Mouse (Mus musculus) lung, adult 2 months (tissue): ENCODE results near the gene Higd1c. TPM values are rescaled to one million over a fixed set of nuclear protein-coding genes. Genes with fewer than 3 reads are reported as not detected.
"Not testable (repeated sequence)": the region's sequence is repeated elsewhere in the genome, so short reads cannot be mapped to it uniquely, and the experiment has no call there.

Source experiments
- DNase-seq: peaks from one replicate; pipeline ENCODE4 v3.0.0; 2022
- H3K4me1 ChIP-seq: fragments of 200-500 bp; 2 replicates; pipeline ENCODE4 v1.6.1; 2011; ENCODE audit warnings: low read length; ENCODE audit not compliant: control insufficient read depth, insufficient read depth
- H3K4me3 ChIP-seq: fragments of 200-500 bp; replicated peaks from 2 replicates; pipeline ENCODE3; 2011; ENCODE audit warnings: low read depth, mild to moderate bottlenecking, control low read depth, low read length; ENCODE audit errors: extremely low read depth
- CTCF ChIP-seq: fragments of 200-500 bp; IDR thresholded peaks from 2 replicates; pipeline ENCODE4 v1.5.1; 2011; ENCODE audit warnings: mild to moderate bottlenecking, low read length, control low read depth; ENCODE audit not compliant: insufficient read depth
- POLR2A ChIP-seq: fragments of 200-500 bp; IDR thresholded peaks from 2 replicates; pipeline ENCODE4 v1.6.1; 2011; ENCODE audit warnings: low read depth, mild to moderate bottlenecking, control low read depth, low read length, borderline replicate concordance; ENCODE audit errors: extremely low read depth
- WGBS: fragments of 180-500 bp; shearing (Covaris S2); methylation state at CpG from one replicate; pipeline ENCODE4 v1.1.7; 2018; 5-methylcytosine and 5-hydroxymethylcytosine counted together
- polyA plus RNA-seq: library from polyadenylated mRNA; depleted of rRNA; stranded (reverse); fragments of >200 nt; gene quantifications from 2 replicates; pipeline ENCODE4 v1.2.3, GENCODE M21; 2012

Higd1c gene
- polyA plus RNA-seq, 1 experiment = not detected

DNA sequence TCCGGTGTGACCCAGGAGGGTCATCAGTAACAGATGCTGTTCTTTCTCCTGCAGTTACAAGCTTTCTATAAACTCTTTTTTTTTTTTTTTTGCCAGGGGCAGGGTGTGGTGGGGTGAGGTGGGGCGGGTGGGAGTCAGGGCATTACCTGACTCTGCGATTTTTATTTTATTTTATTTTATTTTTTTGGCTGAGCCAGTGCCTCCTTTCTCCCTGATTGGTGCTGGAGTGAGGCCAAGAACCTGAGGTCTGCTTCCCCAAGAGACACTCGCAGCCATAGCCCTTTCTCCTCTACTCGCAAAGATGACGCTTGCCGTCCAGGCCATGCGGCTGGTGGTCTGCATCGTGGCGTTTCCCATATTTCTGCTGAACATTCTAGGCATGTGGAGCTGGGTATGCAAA lies 29.7 kb upstream of the Higd1c start, which contains the start of gene Mettl7a3:
Gene Mettl7a3 (plus strand): TSS at position 301 of the 400 bp plus-strand sequence.
- DNase-seq = no peak
- WGBS = 69% methylated on average over 10 of the region's 10 CpGs
- TF ChIP-seq CTCF (no peak), POLR2A (no peak)
- no peak within 1 kb of the TSS for H3K4me3 ChIP-seq
- no peaks in the 10 kb centered on the region for H3K4me1 ChIP-seq

GRCm38 (mm10) chr15:100337328-100337727 lies 27.0 kb upstream of the Higd1c start:
- H3K4me3 ChIP-seq, DNase-seq, H3K4me1 ChIP-seq: not testable (repeated sequence)

- H3K4me3 ChIP-seq, H3K4me1 ChIP-seq: not testable (repeated sequence)
- DNase-seq = peak; percentile 60
- WGBS = 24% methylated on average over 10 of the region's 10 CpGs
Observed at GRCm38 (mm10) chr15:100337847-100338246, 26.5 kb upstream of the Higd1c start.

GRCm38 (mm10) chr15:100341314-100341980 lies 22.9 kb upstream of the Higd1c start:
- H3K4me1 ChIP-seq, DNase-seq, H3K4me3 ChIP-seq: not testable (repeated sequence)
- WGBS = 42% methylated on average over 5 of the region's 5 CpGs

- TF ChIP-seq POLR2A (no peak), CTCF (no peak)
- Histone ChIP-seq H3K4me3 (no peak overlapping the region), H3K4me1 (no peaks in the 10 kb centered on the region; the same call in 1 of the 2 replicates)
- DNase-seq = no peak
Observed at GRCm38 (mm10) chr15:100345484-100345883, 18.9 kb upstream of the Higd1c start.

- Histone ChIP-seq H3K4me1 (no peaks in the 10 kb centered on the region; the same call in 1 of the 2 replicates), H3K4me3 (no peak overlapping the region)
- no peak for TF ChIP-seq POLR2A
- no peak for TF ChIP-seq CTCF
- 68% methylated on average over 14 of the region's 14 CpGs for WGBS
- no peak for DNase-seq
Observed at GRCm38 (mm10) chr15:100346761-100347160, 17.6 kb upstream of the Higd1c start.

GRCm38 (mm10) chr15:100349496-100349895 lies 14.8 kb upstream of the Higd1c start:
- Histone ChIP-seq H3K4me1 (no peaks in the 10 kb centered on the region), H3K4me3 (no peak overlapping the region)
- no peak for TF ChIP-seq POLR2A
- no peak for TF ChIP-seq CTCF
- DNase-seq = no peak
- WGBS = 34% methylated on average over 2 of the region's 2 CpGs

- H3K4me1 ChIP-seq = no peaks in the 10 kb centered on the region
- no peak for DNase-seq
- no peak overlapping the region for H3K4me3 ChIP-seq
- no peak for TF ChIP-seq POLR2A
- no peak for TF ChIP-seq CTCF
- WGBS = 56% methylated on average over 6 of the region's 6 CpGs
Observed at GRCm38 (mm10) chr15:100351501-100352060, 12.8 kb upstream of the Higd1c start.

GRCm38 (mm10) chr15:100352711-100353250 lies 11.6 kb upstream of the Higd1c start, which contains the start of the genes Methig1 and Mettl7a2:
Gene Methig1, plus strand, starts transcription at chr15:100353149.
Gene Mettl7a2, plus strand, starts transcription at chr15:100353200.
- no peak for DNase-seq
- TF ChIP-seq CTCF = no peak
- no peak for TF ChIP-seq POLR2A
- Histone ChIP-seq H3K4me3 (no peak within 1 kb of the TSS), H3K4me1 (no peaks in the 10 kb centered on the region)
- 77% methylated on average over 10 of the region's 10 CpGs for WGBS

DNA sequence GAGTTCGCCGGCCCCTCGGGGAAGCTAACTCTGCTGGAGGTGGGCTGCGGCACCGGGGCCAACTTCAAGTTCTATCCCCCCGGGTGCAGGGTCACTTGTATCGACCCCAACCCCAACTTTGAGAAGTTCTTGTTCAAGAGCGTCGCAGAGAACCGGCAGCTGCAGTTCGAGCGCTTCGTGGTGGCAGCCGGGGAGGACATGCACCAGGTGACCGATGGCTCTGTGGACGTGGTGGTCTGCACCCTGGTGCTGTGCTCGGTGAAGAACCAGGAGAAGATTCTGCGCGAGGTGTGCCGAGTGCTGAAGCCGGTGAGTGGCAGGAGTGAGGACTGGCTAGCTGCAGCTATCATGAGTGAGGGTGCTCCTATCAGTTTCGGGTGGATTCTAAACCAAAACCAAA lies 10.9 kb upstream of the Higd1c start:
- 90% methylated on average over 22 of the region's 22 CpGs for WGBS
- DNase-seq, H3K4me1 ChIP-seq, H3K4me3 ChIP-seq: not testable (repeated sequence)
